Mouse (Mus musculus) stomach, embryonic 14.5 days (tissue): ENCODE results near the gene Washc1. TPM values are rescaled to one million over a fixed set of nuclear protein-coding genes. Genes with fewer than 3 reads are reported as not detected.
"Not testable (repeated sequence)": the region's sequence is repeated elsewhere in the genome, so short reads cannot be mapped to it uniquely, and the experiment has no call there.

Experiments used
- ATAC-seq: fragments of 200-750 bp; cut with Nextera tagmentation; 2 replicates; pipeline ENCODE4 v1.8.0; 2017; ENCODE audit warnings: low read depth, moderate TSS enrichment; ENCODE audit not compliant: insufficient number of reproducible peaks, insufficient read depth, low FRiP score
- H3K27ac ChIP-seq: fragments of 300-500 bp; sonication (generic); 2 replicates; pipeline ENCODE4 v1.5.1; 2014; ENCODE audit warnings: mild to moderate bottlenecking, low read length, moderate library complexity, mixed read lengths
- H3K27me3 ChIP-seq: fragments of 300-500 bp; sonication (generic); 2 replicates; pipeline ENCODE4 v1.6.1; 2014; ENCODE audit warnings: low read length, control low read depth, mixed read lengths; ENCODE audit not compliant: control insufficient read depth, insufficient read depth
- H3K36me3 ChIP-seq: fragments of 300-500 bp; sonication (generic); 2 replicates; pipeline ENCODE4 v1.6.1; 2014; ENCODE audit warnings: mild to moderate bottlenecking, control low read depth, low read length, moderate library complexity, mixed read lengths; ENCODE audit not compliant: control insufficient read depth, insufficient read depth
- H3K4me1 ChIP-seq: fragments of 300-500 bp; sonication (generic); 2 replicates; pipeline ENCODE4 v1.6.1; 2014; ENCODE audit warnings: low read length, control low read depth, mixed read lengths; ENCODE audit not compliant: control insufficient read depth, insufficient read depth
- H3K4me2 ChIP-seq: fragments of 300-500 bp; sonication (generic); replicated peaks from 2 replicates; pipeline ENCODE4 v1.6.1; 2014; ENCODE audit warnings: low read depth, low read length, control low read depth
- H3K4me3 ChIP-seq: fragments of 300-500 bp; sonication (generic); 2 replicates; pipeline ENCODE4 v1.5.1; 2014; ENCODE audit warnings: low read depth, low read length, control low read depth
- H3K9ac ChIP-seq: fragments of 300-500 bp; sonication (generic); replicated peaks from 2 replicates; pipeline ENCODE4 v1.6.1; 2014; ENCODE audit warnings: low read depth, mild to moderate bottlenecking, control low read depth, low read length, moderate library complexity, mixed read lengths
- H3K9me3 ChIP-seq: fragments of 300-500 bp; sonication (generic); 2 replicates; pipeline ENCODE4 v1.6.1; 2016; ENCODE audit warnings: low read depth, low read length, control low read depth; ENCODE audit not compliant: control insufficient read depth
- WGBS: fragments of 180-500 bp; shearing (Covaris S2); extraction: QIAGEN DNeasy Blood & Tissue Kit; methylation state at CpG from one replicate; pipeline ENCODE4 v1.1.7; 2014; 5-methylcytosine and 5-hydroxymethylcytosine counted together
- polyA plus RNA-seq: library from polyadenylated mRNA; unstranded; fragments of >200 nt; fragmentation: Nextera tagmentation; extraction: Ambion mirVana; gene quantifications from 2 replicates; pipeline ENCODE4 v1.2.1, GENCODE M21; 2014

Gene Washc1
- polyA plus RNA-seq, 1 experiment from 2014 or later, result 38.0 TPM

- H3K4me1 ChIP-seq, result no peaks in the 10 kb centered on the region
- no peak overlapping the region for H3K4me3 ChIP-seq
- H3K36me3 ChIP-seq, result peaks cover 20% of the 10 kb centered on the region
- H3K27ac ChIP-seq, result no peak overlapping the region
- H3K9ac ChIP-seq, result no peak overlapping the region
- whole genome bisulfite sequencing, result 73% methylated on average over 2 of the region's 2 CpGs
- no peak for ATAC-seq
- H3K4me2 ChIP-seq, result no peak overlapping the region
- H3K27me3 ChIP-seq, result no peaks in the 10 kb centered on the region
- no peaks in the 10 kb centered on the region for H3K9me3 ChIP-seq
These were observed 43.5 kb downstream of the Washc1 start for GRCm38 (mm10) chr17:66154876-66155275.

GRCm38 (mm10) chr17:66158271-66158670, 46.9 kb downstream of the Washc1 start:
- no peak overlapping the region for H3K4me2 ChIP-seq
- ATAC-seq, result no peak
- H3K4me1 ChIP-seq, result no peaks in the 10 kb centered on the region
- H3K9ac ChIP-seq, result no peak overlapping the region
- WGBS, result 84% methylated on average over 5 of the region's 5 CpGs
- peaks cover 6% of the 10 kb centered on the region; the same call in 1 of the 2 replicates for H3K9me3 ChIP-seq
- no peak overlapping the region for H3K27ac ChIP-seq
- H3K4me3 ChIP-seq, result no peak overlapping the region
- no peaks in the 10 kb centered on the region for H3K27me3 ChIP-seq
- H3K36me3 ChIP-seq, result no peaks in the 10 kb centered on the region

- 97% methylated on average over 5 of the region's 5 CpGs for WGBS
- H3K4me3 ChIP-seq, H3K4me1 ChIP-seq: not testable (repeated sequence)
These were observed 55.8 kb downstream of the Washc1 start for GRCm38 (mm10) chr17:66167141-66167540.

More at GRCm38 (mm10) chr17:66167141-66167540, 55.8 kb downstream of the Washc1 start:
- H3K9ac ChIP-seq, H3K9me3 ChIP-seq, H3K4me2 ChIP-seq, H3K27me3 ChIP-seq, ATAC-seq, H3K36me3 ChIP-seq, H3K27ac ChIP-seq: not testable (repeated sequence)

Other genes starting within 250 kb of the Washc1 start
- 77.4 and 97.3 TPM in 2 replicates for gene Ralbp1, start 225.7 kb upstream of the Washc1 start, polyA plus RNA-seq
- 158 and 159 TPM in 2 replicates for gene Twsg1, start 160.3 kb upstream of the Washc1 start, polyA plus RNA-seq
- gene Ankrd12, start 34.5 kb upstream of the Washc1 start, polyA plus RNA-seq, result 32.8 and 33.5 TPM in 2 replicates
- 343 and 364 TPM in 2 replicates for gene Ndufv2, start 10.0 kb upstream of the Washc1 start, polyA plus RNA-seq
- gene Ddx11, start 12.0 kb downstream of the Washc1 start, polyA plus RNA-seq, result 23.2 and 23.6 TPM in 2 replicates